Mouse (Mus musculus) left cerebral cortex, postnatal 14 days (tissue): ENCODE results near the gene Gm20850. TPM values are rescaled to one million over a fixed set of nuclear protein-coding genes. Genes with fewer than 3 reads are reported as not detected.
"Not testable (repeated sequence)": the region's sequence is repeated elsewhere in the genome, so short reads cannot be mapped to it uniquely, and the experiment has no call there.

ENCODE experiments used
- DNase-seq, 2 experiments: peaks; one replicate each; pipeline ENCODE4 v3.0.0; 2021 to 2022; ENCODE audit warnings: low spot score in 2 of 2, mixed read lengths in 1 of 2
- intact Hi-C: fragments of 180-260 bp; cut with DNase I; formaldehyde crosslinking; loops from one replicate; pipeline ENCODE4 v1.15.1; 2025
- long read RNA-seq, 2 experiments: library from polyadenylated mRNA; stranded (forward); transcript quantifications; one replicate each; pipeline ENCODE4 v2.0.0; 2021
- total RNA-seq, 2 experiments: library from RNA; stranded (reverse); gene quantifications; 2 replicates each; pipeline ENCODE4 v1.2.3; 2021

The Gm20850 gene
- not detected for total RNA-seq
- long read RNA-seq, experiment 1, result 0 reads
- long read RNA-seq, experiment 2, result 0 reads

GRCm38 (mm10) chrY:75715022-75715421, at the start of gene Gm20850:
Gene Gm20850, plus strand, starts transcription at chrY:75715322.
- intact Hi-C loops, DNase-seq: not testable (repeated sequence)
